Mouse (Mus musculus) cerebellum, adult 11 months (tissue): ENCODE measurements around the gene Ms4a15.

Experiments
- DNase-seq: peaks from one replicate; pipeline ENCODE4 v3.0.0; 2022

The Ms4a15 gene

GRCm38 (mm10) chr19:10959085-10959977, 33.7 kb downstream of the Ms4a15 start:
- peak; percentile 48 for DNase-seq

DNA sequence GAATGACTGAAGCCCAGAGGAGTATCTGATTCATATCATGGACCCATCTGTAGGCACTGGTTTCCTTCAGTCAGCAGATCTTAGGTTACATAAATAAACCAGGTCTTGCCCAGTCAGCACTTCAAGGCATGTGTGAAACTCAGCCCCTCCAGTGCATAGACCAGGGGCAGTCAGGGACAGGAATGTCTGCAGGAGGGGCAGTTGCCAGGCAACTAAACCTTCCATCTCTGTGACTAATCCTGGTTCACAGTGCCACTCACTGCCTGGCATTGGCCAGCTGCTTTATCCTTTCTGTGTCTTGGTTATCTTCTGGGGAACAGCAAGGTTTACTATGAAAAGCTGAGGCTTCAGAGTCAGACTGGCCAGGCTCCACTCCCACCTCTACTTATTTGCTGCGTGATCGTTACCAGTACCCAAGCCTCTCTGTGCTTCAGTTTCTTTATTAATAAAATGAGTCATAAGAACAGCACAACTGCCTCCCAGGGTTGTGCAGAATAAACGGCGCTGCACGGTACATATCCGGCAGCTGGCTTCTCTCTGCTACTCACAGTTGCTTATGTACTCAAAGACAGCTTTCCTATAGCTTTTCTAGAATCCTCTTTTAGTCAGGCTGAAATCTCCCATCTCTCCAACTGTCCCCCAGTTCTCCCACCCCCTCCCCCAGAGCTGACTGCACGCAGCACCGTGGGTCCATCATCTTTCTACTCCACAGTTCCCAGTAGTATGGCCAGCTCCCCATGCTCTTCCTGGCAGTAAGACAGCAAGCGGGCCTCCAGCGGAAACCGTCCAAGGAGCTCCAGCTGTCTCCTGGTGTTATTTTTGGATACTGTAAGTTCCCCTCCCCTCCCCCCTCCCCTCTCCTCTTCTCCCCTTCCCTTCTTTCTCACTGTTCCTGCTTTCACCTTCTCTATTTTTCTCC, 40.8 kb downstream of the Ms4a15 start:
- DNase-seq = no peak

- DNase-seq = no peak
Observed at GRCm38 (mm10) chr19:10949558-10949957, 43.5 kb downstream of the Ms4a15 start.

- DNase-seq = peak; percentile 92
Observed at GRCm38 (mm10) chr19:10949112-10949511, 43.9 kb downstream of the Ms4a15 start, which contains the start of gene Ccdc86. Gene Ccdc86, minus strand, starts transcription at chr19:10949266.

DNA sequence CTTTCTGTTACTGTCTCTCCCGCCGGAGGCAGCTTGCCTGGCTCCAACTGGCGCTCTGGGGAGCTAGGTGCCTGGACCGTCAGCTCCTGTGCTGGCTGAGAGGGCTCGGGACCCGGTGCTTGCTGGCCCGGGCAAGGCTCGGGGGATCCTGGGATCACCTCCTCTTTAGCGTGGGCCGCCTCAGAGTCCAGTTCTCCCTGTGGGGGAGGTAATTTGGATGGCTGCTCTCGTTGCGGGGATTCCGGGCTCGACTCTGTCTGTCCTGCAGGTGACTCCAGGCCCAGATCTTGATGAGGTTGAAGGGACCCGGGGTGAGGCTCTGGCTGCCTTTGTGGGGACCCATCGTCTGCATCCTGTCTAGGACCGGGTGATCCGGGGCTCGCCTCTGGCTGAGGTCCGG, 44.6 kb downstream of the Ms4a15 start:
- DNase-seq = peak; percentile 31

DNA sequence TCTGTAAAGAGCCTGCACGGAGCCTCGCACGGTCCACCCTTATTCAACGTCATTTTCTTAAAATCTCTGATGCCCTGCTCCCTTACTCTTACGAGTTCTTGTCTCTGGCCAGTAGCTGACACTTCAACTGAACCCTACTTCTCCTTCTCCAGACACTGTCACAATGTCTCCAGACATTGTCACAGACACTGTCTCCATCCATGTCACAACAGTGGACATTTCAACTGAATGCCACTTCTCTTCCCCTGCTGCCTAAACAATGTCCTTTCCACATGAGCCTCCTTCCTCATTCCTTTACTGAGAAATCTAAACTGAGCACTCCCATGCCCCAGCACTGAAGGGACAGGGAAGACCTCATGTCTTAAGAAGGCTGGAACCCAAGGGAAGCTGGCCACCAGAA, 45.8 kb downstream of the Ms4a15 start:
- DNase-seq = no peak

GRCm38 (mm10) chr19:10946506-10946905, 46.5 kb downstream of the Ms4a15 start:
- DNase-seq = no peak

DNA sequence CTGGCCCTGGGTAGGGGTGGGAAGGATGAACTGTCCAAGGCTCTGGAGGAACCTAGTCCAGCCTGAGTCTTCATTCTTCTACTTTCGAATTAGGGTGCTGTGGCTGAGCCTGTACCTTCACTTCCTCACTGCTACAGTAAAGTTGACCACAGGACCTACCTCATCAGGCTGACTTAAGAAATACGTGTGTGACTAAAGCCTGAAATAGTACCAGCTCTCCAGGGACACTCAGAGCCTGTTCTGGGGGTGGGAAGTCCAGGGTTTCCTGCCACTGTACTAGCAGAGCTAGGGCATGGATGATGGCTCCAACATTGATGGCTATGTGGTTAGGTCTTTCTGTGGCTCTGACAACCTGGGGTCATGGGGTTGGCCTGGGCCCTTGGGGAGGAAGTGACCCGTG, 49.1 kb downstream of the Ms4a15 start:
- no peak for DNase-seq

GRCm38 (mm10) chr19:10940801-10941457, 52.1 kb downstream of the Ms4a15 start:
- DNase-seq = no peak

DNA sequence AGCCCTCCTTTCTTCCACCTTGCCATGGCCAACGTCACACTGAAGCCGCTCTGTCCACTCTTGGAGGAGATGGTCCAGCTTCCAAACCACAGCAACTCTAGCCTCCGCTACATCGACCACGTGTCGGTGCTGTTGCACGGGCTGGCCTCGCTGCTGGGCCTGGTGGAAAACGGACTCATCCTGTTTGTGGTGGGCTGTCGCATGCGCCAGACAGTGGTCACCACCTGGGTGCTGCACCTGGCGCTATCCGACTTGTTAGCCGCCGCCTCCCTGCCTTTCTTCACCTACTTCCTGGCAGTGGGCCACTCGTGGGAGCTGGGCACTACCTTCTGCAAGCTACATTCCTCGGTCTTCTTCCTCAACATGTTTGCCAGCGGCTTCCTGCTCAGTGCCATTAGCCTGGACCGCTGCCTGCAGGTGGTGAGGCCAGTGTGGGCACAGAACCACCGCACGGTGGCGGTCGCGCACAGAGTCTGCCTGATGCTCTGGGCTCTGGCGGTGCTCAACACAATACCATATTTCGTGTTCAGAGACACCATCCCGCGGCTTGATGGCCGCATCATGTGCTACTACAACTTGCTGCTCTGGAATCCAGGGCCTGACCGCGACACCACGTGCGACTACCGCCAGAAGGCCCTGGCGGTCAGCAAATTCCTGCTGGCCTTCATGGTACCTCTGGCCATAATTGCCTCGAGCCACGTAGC, 52.8 kb downstream of the Ms4a15 start:
- DNase-seq = peak; percentile 81

DNA sequence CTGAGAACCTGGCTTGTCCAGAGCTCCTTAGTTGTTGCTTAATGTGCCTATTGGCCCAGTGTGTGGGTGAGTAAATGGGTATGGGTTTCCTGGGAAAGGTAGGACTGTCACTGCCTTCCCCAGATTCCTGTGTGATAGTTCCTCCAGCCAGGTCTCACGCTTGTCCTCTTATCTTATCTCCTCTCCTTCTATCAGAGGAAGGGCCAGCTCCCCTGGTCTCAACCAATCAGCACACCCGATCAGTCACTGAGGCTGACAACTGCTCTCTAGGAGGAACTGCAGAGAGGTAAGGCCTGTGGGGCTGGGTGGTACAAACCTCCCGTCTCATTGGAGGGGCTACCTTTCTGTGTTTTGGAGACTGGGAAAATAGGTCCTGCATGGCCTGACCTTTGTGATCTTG, 54.3 kb downstream of the Ms4a15 start:
- no peak for DNase-seq

DNA sequence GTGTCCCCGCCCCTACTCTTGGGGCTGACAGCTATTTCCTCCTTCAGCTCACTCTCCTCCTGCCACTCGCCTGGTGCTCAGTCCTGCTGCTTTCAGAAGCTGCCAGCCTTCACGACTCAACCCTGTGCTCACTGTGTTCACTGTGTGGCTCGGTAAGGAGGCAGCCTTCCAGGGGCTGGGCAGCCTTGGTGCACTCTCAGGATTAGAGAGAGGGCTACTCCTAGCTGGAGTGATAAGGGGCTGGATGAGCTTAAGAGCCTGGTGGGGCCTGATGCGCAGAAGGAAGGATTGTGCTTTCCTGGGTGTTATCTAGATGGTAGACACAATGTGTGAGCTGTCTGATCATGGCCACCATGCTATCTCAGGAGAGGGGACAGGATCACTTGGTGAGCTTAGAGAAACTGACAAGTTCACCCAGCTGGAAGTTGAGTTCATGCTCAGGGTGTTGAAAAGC, 55.9 kb downstream of the Ms4a15 start, which contains the start of gene Ptgdr2:
TSS of gene Ptgdr2 (plus strand) at position 51 of the 454 bp plus-strand sequence.
- DNase-seq = no peak

DNA sequence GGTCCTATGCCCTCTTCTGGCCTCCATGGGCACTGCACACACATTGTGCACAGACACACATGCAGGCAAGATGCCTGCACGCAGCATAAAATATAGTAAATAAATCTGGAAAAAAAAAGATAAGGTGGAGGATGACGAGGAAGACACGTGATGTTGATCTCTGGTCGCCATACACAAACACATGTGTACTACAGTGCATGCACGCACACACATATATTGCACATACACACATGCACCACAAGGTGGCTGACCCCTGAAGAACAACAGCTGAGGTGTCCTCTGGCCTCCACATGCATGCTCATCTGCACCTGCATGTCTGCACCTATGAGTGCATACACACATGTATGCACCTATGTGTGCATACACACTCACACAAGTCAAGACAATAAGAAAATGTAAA, 57.0 kb downstream of the Ms4a15 start:
- DNase-seq = no peak

- no peak for DNase-seq
Observed at GRCm38 (mm10) chr19:10935029-10935428, 58.0 kb downstream of the Ms4a15 start.

GRCm38 (mm10) chr19:10930641-10931040, 62.4 kb downstream of the Ms4a15 start:
- no peak for DNase-seq
